Mouse (Mus musculus): ENCODE data around the gene Sprr2f.

DNA sequence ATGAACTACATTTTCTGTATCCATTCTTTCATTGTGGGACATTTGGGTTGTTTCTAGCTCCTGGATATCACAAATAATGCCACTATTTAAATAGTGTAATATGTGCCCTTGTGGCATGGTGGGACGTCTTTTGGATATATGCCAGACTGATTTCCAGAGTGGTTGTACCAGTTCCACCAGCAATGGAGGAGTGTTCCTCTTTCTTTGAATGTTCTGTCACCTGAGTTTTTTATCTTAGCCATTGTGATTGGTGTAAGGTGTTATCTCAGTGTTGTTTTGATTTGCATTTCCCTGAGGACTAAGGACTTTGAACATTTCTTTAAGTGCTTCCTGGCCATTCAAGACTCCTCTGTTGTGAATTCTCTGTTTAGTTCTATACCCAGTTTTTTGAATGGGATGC is 28.7 kb upstream of the Sprr2f start:
- TF ChIP-seq CTCF (IDR thresholded peaks at IDR 0.05; ENCODE audit: low read depth) (no peak), EP300 (IDR thresholded peaks at IDR 0.05; ENCODE audit: low read depth) (no peak)
